Mouse (Mus musculus) hindbrain, embryonic 11.5 days (tissue): Measurements from ENCODE around the gene Stim2. TPM values are rescaled to one million over a fixed set of nuclear protein-coding genes. Genes with fewer than 3 reads are reported as not detected.

Source experiments
- ATAC-seq: fragments of 200-750 bp; cut with Nextera tagmentation; 2 replicates; pipeline ENCODE4 v1.8.0; 2017; ENCODE audit warnings: mild to moderate bottlenecking, moderate TSS enrichment, moderate library complexity; ENCODE audit not compliant: low FRiP score
- DNase-seq: peaks from one replicate; pipeline ENCODE4 v3.0.0-alpha.2; 2015; ENCODE audit warnings: low spot score
- H3K27ac ChIP-seq: fragments of 300-500 bp; sonication (generic); 2 replicates; pipeline ENCODE4 v1.5.1; 2014; ENCODE audit warnings: mild to moderate bottlenecking, low read depth, low read length
- H3K27me3 ChIP-seq: fragments of 300-500 bp; sonication (generic); 2 replicates; pipeline ENCODE4 v1.6.1; 2014; ENCODE audit warnings: mild to moderate bottlenecking, low read length, moderate library complexity, mixed read lengths; ENCODE audit not compliant: control insufficient read depth, insufficient read depth
- H3K36me3 ChIP-seq: fragments of 300-500 bp; sonication (generic); 2 replicates; pipeline ENCODE4 v1.6.1; 2014; ENCODE audit warnings: mild to moderate bottlenecking, low read length, moderate library complexity, mixed read lengths; ENCODE audit not compliant: control insufficient read depth, insufficient read depth
- H3K4me1 ChIP-seq: fragments of 300-500 bp; sonication (generic); replicated peaks from 2 replicates; pipeline ENCODE4 v1.6.1; 2014; ENCODE audit warnings: low read length, mixed read lengths; ENCODE audit not compliant: control insufficient read depth, insufficient read depth
- H3K4me2 ChIP-seq: fragments of 300-500 bp; sonication (generic); replicated peaks from 2 replicates; pipeline ENCODE4 v1.6.1; 2014; ENCODE audit warnings: mild to moderate bottlenecking, low read depth, low read length
- H3K4me3 ChIP-seq: fragments of 300-500 bp; sonication (generic); 2 replicates; pipeline ENCODE4 v1.5.1; 2014; ENCODE audit warnings: low read depth, low read length
- H3K9ac ChIP-seq: fragments of 300-500 bp; sonication (generic); 2 replicates; pipeline ENCODE4 v1.6.1; 2014; ENCODE audit warnings: low read depth, low read length
- H3K9me3 ChIP-seq: fragments of 300-500 bp; sonication (generic); 2 replicates; pipeline ENCODE4 v1.6.1; 2016; ENCODE audit warnings: low read length; ENCODE audit not compliant: control insufficient read depth
- whole genome bisulfite sequencing: fragments of 180-500 bp; shearing (Covaris S2); extraction: QIAGEN DNeasy Blood & Tissue Kit; methylation state at CpG from one replicate; pipeline ENCODE4 v1.1.7; 2014; 5-methylcytosine and 5-hydroxymethylcytosine counted together
- polyA plus RNA-seq: library from polyadenylated mRNA; unstranded; fragments of >200 nt; fragmentation: Nextera tagmentation; extraction: Ambion mirVana; gene quantifications from 2 replicates; pipeline ENCODE4 v1.2.1, GENCODE M21; 2014

Stim2 gene
- polyA plus RNA-seq, 1 experiment from 2014 or later, result 18.5 TPM

DNA sequence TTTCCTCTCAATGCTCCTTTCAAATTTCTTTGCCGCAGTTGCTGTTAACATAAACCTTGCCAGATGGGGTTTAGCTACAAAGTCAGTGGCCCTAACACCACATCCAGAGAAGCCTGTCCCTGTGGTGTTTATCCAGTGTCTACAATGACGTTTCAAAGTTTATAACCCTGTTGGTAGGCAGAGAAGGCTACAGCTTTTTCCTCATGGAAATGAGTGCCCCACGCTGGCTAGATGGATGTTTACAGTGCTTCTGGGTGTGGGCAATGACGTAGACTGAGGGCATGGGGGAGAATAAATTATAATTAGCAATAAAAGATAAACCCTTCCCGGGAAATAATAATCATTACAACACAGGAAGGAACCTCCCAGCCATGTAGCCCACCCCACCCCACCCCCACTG, 37.1 kb upstream of the Stim2 start:
- no peak for DNase-seq
- ATAC-seq, result no peak
- Histone ChIP-seq H3K27ac (no peak overlapping the region), H3K9ac (no peak overlapping the region), H3K27me3 (no peaks in the 10 kb centered on the region), H3K4me2 (no peak overlapping the region), H3K36me3 (no peaks in the 10 kb centered on the region), H3K4me1 (no peaks in the 10 kb centered on the region), H3K9me3 (no peaks in the 10 kb centered on the region), H3K4me3 (no peak overlapping the region)
- 71% methylated on average over 5 of the region's 5 CpGs for WGBS

DNA sequence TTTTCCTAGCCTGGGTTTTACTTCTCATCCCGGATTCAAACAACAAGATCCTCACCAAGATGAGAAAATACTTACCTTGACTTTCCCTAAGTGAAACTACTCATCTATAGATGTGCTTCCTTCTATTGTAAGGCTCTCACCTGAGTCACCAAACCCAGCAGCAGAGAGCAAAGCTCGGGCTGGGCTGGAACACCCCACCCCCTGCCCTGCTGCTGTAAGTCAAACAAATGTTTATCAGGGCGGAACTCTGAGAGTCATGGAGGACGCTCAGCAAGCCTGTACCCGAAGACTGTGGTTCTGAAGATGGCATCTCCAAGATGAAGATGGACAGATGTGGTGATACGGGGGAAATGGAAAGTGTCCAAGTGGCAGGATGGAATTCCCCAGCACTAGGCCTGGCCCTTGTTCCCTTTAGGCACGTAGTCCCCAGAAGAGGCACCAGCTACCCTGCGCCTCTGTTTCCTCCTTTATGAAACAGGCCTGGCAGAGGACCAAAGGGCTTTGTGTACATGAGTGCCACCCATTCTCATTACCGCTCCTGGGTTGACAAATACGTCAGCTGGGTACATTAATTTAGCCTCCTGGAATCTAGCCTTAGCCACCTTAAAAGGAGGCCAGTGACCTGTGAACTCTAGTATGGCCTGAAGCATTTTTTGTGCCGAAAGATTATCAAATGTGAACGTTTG, 36.3 kb upstream of the Stim2 start:
- no peaks in the 10 kb centered on the region for H3K9me3 ChIP-seq
- H3K4me3 ChIP-seq, result no peak overlapping the region
- DNase-seq (no peak), ATAC-seq (no peak)
- no peaks in the 10 kb centered on the region for H3K4me1 ChIP-seq
- no peaks in the 10 kb centered on the region for H3K27me3 ChIP-seq
- H3K36me3 ChIP-seq, result no peaks in the 10 kb centered on the region
- H3K27ac ChIP-seq, result no peak overlapping the region
- WGBS, result 89% methylated on average over 12 of the region's 12 CpGs
- H3K9ac ChIP-seq, result no peak overlapping the region
- no peak overlapping the region for H3K4me2 ChIP-seq

DNA sequence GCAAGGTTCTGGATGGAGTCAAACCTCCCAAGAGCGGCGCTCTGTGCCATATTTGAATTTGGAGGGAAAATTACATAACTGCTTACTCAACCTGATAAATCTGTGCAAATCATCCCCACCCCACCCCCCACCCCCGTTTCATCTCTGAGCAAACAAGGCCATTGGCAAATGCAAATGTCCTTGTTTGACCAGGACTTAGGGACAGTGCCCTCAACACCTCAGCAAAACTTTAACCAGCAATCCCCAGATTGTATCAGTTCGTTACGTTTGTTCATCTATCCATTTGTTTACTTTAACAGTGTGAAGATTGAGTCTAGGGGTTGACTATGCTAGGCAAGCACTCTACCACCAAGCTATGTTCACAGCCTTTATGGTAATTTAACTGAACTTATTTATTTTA, 32.6 kb upstream of the Stim2 start:
- Histone ChIP-seq H3K9me3 (no peaks in the 10 kb centered on the region), H3K36me3 (no peaks in the 10 kb centered on the region), H3K4me3 (no peak overlapping the region), H3K27ac (no peak overlapping the region), H3K4me2 (no peak overlapping the region), H3K9ac (no peak overlapping the region), H3K27me3 (no peaks in the 10 kb centered on the region), H3K4me1 (no peaks in the 10 kb centered on the region)
- no peak for DNase-seq
- 90% methylated on average over 5 of the region's 5 CpGs for WGBS
- ATAC-seq, result no peak

DNA sequence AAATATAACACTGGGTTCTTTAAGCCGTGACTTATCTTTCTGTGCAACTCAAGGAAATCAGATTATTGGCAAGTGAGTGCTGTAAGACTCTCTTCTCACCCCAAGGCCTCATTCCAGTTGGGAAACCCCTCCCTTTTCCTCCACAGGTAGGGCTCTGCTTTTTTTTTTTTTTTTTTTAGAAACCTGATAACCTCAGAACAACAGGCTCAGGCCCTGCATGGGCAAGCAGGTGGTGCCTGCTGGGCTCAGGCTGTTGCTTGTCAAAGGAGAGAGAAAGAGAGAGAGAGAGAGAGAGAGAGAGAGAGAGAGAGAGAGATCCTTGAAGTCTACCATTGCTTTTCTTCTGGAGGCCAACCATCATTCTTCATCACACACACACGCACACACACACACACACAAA, 30.7 kb upstream of the Stim2 start:
- 94% methylated on average over 2 of the region's 2 CpGs for whole genome bisulfite sequencing
- Histone ChIP-seq H3K36me3 (no peaks in the 10 kb centered on the region), H3K27me3 (no peaks in the 10 kb centered on the region), H3K4me2 (no peak overlapping the region), H3K9ac (no peak overlapping the region), H3K9me3 (no peaks in the 10 kb centered on the region), H3K4me3 (no peak overlapping the region), H3K4me1 (no peaks in the 10 kb centered on the region), H3K27ac (no peak overlapping the region)
- no peak for DNase-seq
- ATAC-seq, result no peak

DNA sequence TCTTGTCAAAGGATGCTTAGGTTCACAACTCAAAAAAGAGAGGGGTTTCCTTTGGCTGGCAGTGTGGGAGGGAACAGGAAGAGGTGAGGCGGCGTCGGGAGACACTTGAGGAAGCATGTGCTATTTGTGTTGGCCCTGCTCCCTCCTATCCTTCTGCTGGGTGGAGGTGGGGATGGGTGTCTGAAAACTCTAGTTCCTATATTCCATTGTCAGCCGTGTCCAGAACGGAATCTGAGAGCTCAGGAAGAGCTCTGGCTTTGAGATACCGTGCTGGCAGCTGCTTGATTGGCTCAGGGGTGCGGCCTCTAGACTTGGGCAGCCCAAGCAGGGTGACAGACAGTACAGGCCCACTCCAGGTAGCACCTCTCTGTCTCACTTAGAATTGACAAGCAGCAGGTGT, 28.1 kb upstream of the Stim2 start:
- ATAC-seq, result no peak
- 72% methylated on average over 7 of the region's 7 CpGs for WGBS

DNA sequence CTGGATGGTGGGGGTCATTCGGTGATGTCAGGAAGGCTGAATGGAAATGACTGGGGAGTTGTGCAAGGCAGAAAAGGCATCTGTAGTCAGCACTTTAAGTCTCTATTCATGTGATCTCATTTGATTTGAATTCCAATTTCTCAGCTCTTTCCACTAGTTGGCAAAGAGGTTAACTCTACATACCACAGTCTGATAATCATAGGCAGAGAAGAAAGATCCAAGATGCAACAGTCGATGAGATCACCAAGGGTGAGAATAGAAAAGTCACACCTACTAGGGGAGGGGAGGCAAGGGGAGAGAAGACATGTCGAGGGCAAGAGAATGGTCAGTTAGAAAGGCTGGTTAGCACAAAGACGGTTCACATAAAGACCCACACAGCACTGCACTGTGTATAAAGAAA, 27.1 kb upstream of the Stim2 start:
- H3K4me1 ChIP-seq, result no peaks in the 10 kb centered on the region
- H3K27ac ChIP-seq, result no peak overlapping the region
- no peaks in the 10 kb centered on the region for H3K36me3 ChIP-seq
- no peak overlapping the region for H3K9ac ChIP-seq
- no peak overlapping the region for H3K4me2 ChIP-seq
- no peak overlapping the region for H3K4me3 ChIP-seq
- DNase-seq (no peak), ATAC-seq (no peak)
- 84% methylated on average over 4 of the region's 4 CpGs for WGBS
- no peaks in the 10 kb centered on the region for H3K27me3 ChIP-seq
- no peaks in the 10 kb centered on the region for H3K9me3 ChIP-seq

More for the DNA sequence above, 28.1 kb upstream of the Stim2 start:
- Histone ChIP-seq H3K4me2 (no peak overlapping the region), H3K4me1 (no peaks in the 10 kb centered on the region), H3K9me3 (no peaks in the 10 kb centered on the region), H3K36me3 (no peaks in the 10 kb centered on the region), H3K27me3 (no peaks in the 10 kb centered on the region), H3K4me3 (no peak overlapping the region), H3K9ac (no peak overlapping the region), H3K27ac (no peak overlapping the region)
- no peak for DNase-seq

DNA sequence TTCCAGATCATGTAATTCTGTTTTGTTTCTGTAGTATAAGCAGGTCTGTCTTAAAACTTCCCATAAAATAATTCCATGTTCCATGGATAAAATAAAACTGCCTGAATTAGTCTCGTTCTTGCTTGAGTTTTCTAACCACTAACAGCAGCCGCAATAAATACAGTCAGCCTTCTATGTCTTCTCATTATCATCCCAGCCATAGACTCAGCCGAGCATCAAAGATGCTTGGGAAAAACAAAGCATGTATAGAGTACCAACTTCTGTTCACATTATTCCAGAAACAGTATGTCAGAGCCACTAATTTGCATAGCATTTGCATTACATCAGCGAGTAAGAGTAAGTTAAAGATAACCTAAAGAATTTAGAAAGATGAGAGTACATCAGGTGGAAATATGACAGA, 25.4 kb upstream of the Stim2 start:
- DNase-seq, result no peak
- no peak overlapping the region for H3K4me3 ChIP-seq
- no peak for ATAC-seq
- no peaks in the 10 kb centered on the region for H3K36me3 ChIP-seq
- H3K4me1 ChIP-seq, result no peaks in the 10 kb centered on the region
- no peak overlapping the region for H3K4me2 ChIP-seq
- no peaks in the 10 kb centered on the region for H3K27me3 ChIP-seq
- H3K9me3 ChIP-seq, result no peaks in the 10 kb centered on the region
- WGBS, result 79% methylated on average over 4 of the region's 4 CpGs
- H3K9ac ChIP-seq, result no peak overlapping the region
- no peak overlapping the region for H3K27ac ChIP-seq

DNA sequence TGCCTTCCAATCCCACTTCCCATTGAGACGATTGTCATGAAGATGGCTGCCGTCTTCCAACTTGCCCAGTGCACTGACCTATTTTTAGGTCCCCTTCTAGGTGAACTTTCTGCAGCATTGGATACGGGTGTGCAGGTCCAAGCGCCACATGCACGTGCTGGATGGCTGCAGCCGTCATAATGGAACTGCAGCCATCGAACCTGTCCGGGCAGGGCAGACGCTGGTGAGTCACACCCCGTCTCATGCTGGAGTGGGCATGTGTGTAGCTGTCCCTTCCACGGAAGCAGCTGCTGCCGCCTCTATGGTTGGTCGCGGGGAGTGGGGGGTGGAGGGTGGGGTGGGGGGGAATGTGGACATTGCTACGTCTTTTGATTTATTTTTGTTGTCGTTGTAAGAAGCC, 21.8 kb upstream of the Stim2 start:
- 92% methylated on average over 16 of the region's 16 CpGs for WGBS
- Histone ChIP-seq H3K27ac (no peak overlapping the region), H3K4me1 (no peaks in the 10 kb centered on the region), H3K9me3 (no peaks in the 10 kb centered on the region), H3K36me3 (no peaks in the 10 kb centered on the region), H3K4me3 (no peak overlapping the region), H3K4me2 (no peak overlapping the region), H3K27me3 (no peaks in the 10 kb centered on the region), H3K9ac (no peak overlapping the region)
- DNase-seq (no peak), ATAC-seq (no peak)

DNA sequence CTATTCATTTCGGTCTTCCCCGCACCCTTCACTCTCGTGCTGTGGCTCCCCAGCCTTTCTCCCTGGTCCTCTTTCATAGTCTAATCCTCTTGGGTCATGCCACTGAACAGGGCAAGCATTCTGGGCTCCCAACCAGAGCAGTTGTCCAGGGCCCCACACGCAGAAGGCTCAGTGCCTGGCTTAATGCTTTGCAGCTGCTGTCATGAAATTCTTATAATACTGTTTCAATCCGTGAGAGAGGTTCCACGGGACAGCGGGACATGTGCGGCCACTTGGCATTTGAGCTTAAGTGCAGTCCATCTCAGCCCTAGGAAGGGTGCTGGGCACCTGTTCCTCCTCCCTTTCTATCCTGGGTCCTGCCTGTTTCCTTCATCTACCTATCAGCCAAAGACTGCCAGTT, 21.2 kb upstream of the Stim2 start:
- Histone ChIP-seq H3K4me1 (no peaks in the 10 kb centered on the region), H3K9ac (no peak overlapping the region), H3K9me3 (no peaks in the 10 kb centered on the region), H3K4me2 (no peak overlapping the region), H3K36me3 (no peaks in the 10 kb centered on the region), H3K4me3 (no peak overlapping the region), H3K27ac (no peak overlapping the region), H3K27me3 (no peaks in the 10 kb centered on the region)
- ATAC-seq (no peak), DNase-seq (no peak)
- 92% methylated on average over 8 of the region's 8 CpGs for WGBS
